Mouse (Mus musculus): Measurements from ENCODE around the gene Fkbp1a.

Fkbp1a gene

GRCm38 (mm10) chr2:151609974-151610373, 67.7 kb downstream of the Fkbp1a start:
- DNase-seq (ENCODE audit: low read depth), result no peak
